Mouse (Mus musculus) midbrain, embryonic 13.5 days (tissue): ENCODE measurements at regions not wholly inside any gene's neighbourhood (a gene's known extent, or its start where the extent isn't known, plus 50 kb on each side); places are given as distances from the start of the nearest gene placed in this dataset.

Experiments
- ATAC-seq: fragments of 200-750 bp; cut with Nextera tagmentation; 2 replicates; pipeline ENCODE4 v1.8.0; 2017; ENCODE audit warnings: mild to moderate bottlenecking, moderate TSS enrichment, moderate library complexity
- H3K27ac ChIP-seq: fragments of 300-500 bp; sonication (generic); 2 replicates; pipeline ENCODE4 v1.5.1; 2015; ENCODE audit warnings: inconsistent platforms, mild to moderate bottlenecking, moderate library complexity
- H3K27me3 ChIP-seq: fragments of 300-500 bp; sonication (generic); 2 replicates; pipeline ENCODE4 v1.6.1; 2015; ENCODE audit warnings: mild to moderate bottlenecking, inconsistent platforms
- H3K36me3 ChIP-seq: fragments of 300-500 bp; sonication (generic); 2 replicates; pipeline ENCODE4 v1.6.1; 2015; ENCODE audit warnings: mild to moderate bottlenecking, inconsistent platforms
- H3K4me1 ChIP-seq: fragments of 300-500 bp; sonication (generic); replicated peaks from 2 replicates; pipeline ENCODE4 v1.6.1; 2015; ENCODE audit warnings: inconsistent platforms
- H3K4me2 ChIP-seq: fragments of 300-500 bp; sonication (generic); replicated peaks from 2 replicates; pipeline ENCODE4 v1.6.1; 2015; ENCODE audit warnings: moderate library complexity, mild to moderate bottlenecking, inconsistent platforms
- H3K4me3 ChIP-seq: fragments of 300-500 bp; sonication (generic); replicated peaks from 2 replicates; pipeline ENCODE4 v1.5.1; 2015; ENCODE audit warnings: mild to moderate bottlenecking, inconsistent platforms
- H3K9ac ChIP-seq: fragments of 300-500 bp; sonication (generic); replicated peaks from 2 replicates; pipeline ENCODE4 v1.6.1; 2015; ENCODE audit warnings: mild to moderate bottlenecking, inconsistent platforms
- H3K9me3 ChIP-seq: fragments of 300-500 bp; sonication (generic); 2 replicates; pipeline ENCODE4 v1.6.1; 2016; ENCODE audit warnings: mild to moderate bottlenecking, inconsistent platforms
- WGBS: fragments of 180-500 bp; shearing (Covaris S2); methylation state at CpG from one replicate; pipeline ENCODE4 v1.1.7; 2015; 5-methylcytosine and 5-hydroxymethylcytosine counted together

DNA sequence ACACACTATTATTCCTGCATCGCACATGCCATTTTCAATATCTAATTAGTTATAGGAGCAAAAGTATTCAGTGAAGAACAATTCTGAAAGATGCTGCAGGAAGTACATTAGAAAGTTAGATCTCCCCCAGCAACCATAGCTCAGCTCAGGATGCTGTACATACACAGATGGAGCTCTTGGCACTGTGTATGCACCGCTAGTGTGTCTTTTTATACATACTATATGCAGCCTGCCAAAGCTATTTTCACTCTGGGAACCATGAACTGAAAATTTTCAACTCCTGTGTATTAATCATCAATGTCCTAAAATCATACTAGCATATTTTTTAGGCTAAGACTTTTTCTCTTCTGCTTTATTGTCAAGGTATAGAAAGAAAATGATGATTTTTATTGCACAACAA, 944.5 kb downstream of the Fam19a2 start:
- ATAC-seq: no peak
- H3K4me3 ChIP-seq: no peak overlapping the region
- H3K9me3 ChIP-seq: no peaks in the 10 kb centered on the region
- H3K27me3 ChIP-seq: no peaks in the 10 kb centered on the region
- H3K27ac ChIP-seq: no peak overlapping the region
- H3K9ac ChIP-seq: no peak overlapping the region
- 95% methylated on average over 2 of the region's 2 CpGs for WGBS
- H3K36me3 ChIP-seq: no peaks in the 10 kb centered on the region
- H3K4me2 ChIP-seq: no peak overlapping the region
- no peaks in the 10 kb centered on the region for H3K4me1 ChIP-seq

DNA sequence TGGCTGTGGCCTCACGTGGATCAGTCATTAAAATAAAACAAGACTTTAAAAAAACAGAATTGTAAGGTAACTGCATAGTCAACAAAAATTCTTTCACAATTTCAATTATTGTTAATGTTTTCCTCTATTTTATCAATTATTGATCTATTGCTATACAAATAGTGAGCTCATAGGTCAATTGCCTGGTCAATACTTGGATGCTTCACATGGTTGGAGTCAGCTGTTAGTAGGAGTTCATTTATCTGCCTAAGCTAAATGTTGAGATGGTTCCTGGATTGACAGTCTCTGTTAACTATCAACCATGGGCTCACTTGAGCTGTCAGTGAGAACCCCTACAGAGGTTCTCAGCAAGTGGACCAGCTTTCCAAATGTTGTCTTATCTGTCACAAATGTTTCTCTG, 955.7 kb downstream of the Fam19a2 start:
- Histone ChIP-seq H3K36me3 (no peaks in the 10 kb centered on the region), H3K4me2 (no peak overlapping the region), H3K9ac (no peak overlapping the region), H3K4me1 (no peaks in the 10 kb centered on the region), H3K4me3 (no peak overlapping the region), H3K27ac (no peak overlapping the region), H3K27me3 (no peaks in the 10 kb centered on the region), H3K9me3 (no peaks in the 10 kb centered on the region)
- no peak for ATAC-seq
- 90% methylated on average over 1 of the region's 1 CpGs for WGBS

DNA sequence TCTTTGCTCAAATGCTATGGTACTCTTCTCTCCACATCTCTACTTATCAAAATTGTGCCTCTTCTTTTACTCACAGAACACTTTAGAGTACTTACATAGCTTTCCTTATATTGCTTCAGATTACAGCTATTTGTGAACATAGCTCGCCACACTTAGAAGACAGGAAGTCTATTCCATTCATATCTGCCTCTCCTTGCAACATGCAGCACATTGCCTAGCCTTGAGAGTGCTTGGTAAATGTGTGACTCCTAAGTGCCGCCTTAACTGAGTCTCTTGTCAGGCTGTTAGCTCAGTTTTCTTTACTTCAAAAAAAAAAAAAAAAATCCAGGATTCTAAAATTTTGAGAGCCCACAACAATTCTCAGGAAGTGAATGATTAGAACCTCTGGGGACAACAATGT, 958.3 kb downstream of the Fam19a2 start:
- H3K4me1 ChIP-seq: no peaks in the 10 kb centered on the region

DNA sequence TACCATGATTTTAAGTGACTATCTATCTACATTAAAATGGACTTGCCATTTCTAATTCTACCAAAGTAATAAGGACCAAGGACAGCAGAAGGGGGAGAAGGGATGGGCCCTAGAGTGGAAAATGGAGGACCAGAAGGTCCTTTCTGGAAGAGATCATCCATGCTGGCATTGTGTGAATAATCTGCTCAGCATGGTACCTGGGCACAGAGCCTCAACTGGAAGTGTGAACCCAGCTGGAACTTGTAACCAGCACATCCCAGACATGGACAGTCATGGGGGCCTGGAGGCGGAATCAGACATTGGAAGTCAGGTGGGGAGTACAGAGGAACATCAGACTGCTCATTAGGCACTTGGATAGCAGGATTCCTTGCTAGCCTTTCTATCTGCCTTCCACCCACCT, 963.3 kb downstream of the Fam19a2 start:
- no peaks in the 10 kb centered on the region for H3K36me3 ChIP-seq
- no peak overlapping the region for H3K4me3 ChIP-seq
- no peaks in the 10 kb centered on the region for H3K27me3 ChIP-seq
- WGBS: 93% methylated on average over 1 of the region's 1 CpGs
- H3K4me1 ChIP-seq: no peaks in the 10 kb centered on the region
- no peak overlapping the region for H3K9ac ChIP-seq
- no peak overlapping the region for H3K4me2 ChIP-seq
- no peaks in the 10 kb centered on the region for H3K9me3 ChIP-seq
- no peak for ATAC-seq
- H3K27ac ChIP-seq: no peak overlapping the region

More for the DNA sequence above, 958.3 kb downstream of the Fam19a2 start:
- no peak overlapping the region for H3K4me3 ChIP-seq
- H3K9me3 ChIP-seq: no peaks in the 10 kb centered on the region
- H3K27me3 ChIP-seq: no peaks in the 10 kb centered on the region
- H3K36me3 ChIP-seq: no peaks in the 10 kb centered on the region
- H3K27ac ChIP-seq: no peak overlapping the region
- ATAC-seq: no peak
- no peak overlapping the region for H3K4me2 ChIP-seq
- 73% methylated on average over 2 of the region's 2 CpGs for WGBS
- no peak overlapping the region for H3K9ac ChIP-seq

DNA sequence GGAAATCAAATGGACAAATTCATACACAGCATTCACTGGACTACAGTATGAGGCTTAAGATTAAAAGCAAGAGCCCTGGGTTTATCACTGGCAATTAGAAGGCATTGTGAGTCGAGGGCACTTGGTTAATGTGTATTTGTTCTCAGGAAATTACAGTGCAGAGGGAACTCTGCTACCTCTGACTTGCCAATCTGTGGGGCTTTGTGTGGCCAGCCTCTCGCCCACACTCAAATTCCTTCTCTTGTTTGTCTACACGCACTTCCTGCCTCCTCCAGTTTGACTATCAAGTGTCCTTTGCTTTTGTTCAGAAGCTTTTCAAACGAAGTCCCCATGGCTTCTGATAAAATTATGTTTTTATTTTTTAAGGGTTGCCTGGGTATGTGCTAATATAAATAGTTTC, 985.6 kb downstream of the Fam19a2 start:
- ATAC-seq: no peak
- Histone ChIP-seq H3K9ac (no peak overlapping the region), H3K27me3 (no peaks in the 10 kb centered on the region), H3K4me1 (no peaks in the 10 kb centered on the region), H3K36me3 (no peaks in the 10 kb centered on the region), H3K4me3 (no peak overlapping the region), H3K9me3 (no peaks in the 10 kb centered on the region), H3K4me2 (no peak overlapping the region), H3K27ac (no peak overlapping the region)
- WGBS: 42% methylated on average over 4 of the region's 4 CpGs

DNA sequence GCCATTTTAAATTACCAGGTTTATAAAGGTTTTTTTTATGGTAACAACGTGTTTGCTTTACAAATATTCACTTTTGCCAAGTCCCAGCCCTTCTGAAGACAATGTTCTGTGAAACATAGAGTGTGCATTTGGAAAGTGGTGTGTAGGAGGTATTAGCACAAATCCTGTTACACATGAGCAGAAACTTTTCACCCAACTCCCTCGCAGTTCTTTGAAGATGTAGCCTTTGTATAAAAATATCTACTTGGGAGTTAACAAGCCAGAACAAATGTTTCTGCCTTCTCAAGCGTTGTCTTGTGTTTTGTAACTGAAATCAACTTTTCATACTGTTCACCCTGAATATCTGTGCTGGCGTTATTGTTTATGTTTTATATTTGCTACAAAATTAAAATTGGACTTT, 986.2 kb downstream of the Fam19a2 start:
- Histone ChIP-seq H3K4me3 (no peak overlapping the region), H3K9me3 (no peaks in the 10 kb centered on the region), H3K27me3 (no peaks in the 10 kb centered on the region), H3K4me2 (no peak overlapping the region), H3K9ac (no peak overlapping the region), H3K36me3 (no peaks in the 10 kb centered on the region), H3K27ac (no peak overlapping the region), H3K4me1 (no peaks in the 10 kb centered on the region)
- ATAC-seq: no peak
- WGBS: 45% methylated on average over 4 of the region's 4 CpGs

DNA sequence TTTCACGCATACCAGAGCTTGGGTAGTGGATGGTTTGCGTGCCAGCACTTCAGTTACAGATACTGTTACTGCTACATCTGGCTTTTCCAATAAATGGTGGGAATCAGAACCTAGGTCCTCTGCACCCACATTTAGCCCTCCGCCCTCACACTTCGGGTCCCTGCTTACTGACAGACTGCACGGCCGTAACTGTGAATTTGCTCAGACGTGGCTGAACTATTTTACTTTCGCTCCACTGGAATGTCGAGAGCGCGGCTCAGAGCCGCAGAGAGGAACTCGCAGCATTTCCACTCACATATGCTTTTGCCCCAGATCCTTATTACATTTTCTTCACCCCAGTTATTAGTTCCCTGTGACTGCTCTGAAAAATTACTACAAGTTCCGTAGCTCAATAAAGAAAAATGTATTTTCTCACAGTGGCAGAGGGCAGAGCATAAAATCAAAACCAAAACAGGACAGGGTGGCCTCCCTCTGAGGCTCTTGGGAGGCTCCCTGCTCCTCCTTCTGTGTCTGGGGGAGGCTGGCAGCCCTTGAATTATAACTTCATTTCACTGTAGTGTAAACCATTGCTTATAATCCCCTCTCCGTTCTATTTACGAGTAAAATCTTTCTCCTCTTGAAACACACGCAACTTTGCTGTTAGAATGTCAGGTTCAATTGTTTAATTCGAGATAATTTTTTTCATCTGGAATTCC, 1024.7 kb downstream of the Fam19a2 start:
- H3K4me3 ChIP-seq: no peak overlapping the region
- no peak for ATAC-seq
- WGBS: 82% methylated on average over 18 of the region's 18 CpGs

DNA sequence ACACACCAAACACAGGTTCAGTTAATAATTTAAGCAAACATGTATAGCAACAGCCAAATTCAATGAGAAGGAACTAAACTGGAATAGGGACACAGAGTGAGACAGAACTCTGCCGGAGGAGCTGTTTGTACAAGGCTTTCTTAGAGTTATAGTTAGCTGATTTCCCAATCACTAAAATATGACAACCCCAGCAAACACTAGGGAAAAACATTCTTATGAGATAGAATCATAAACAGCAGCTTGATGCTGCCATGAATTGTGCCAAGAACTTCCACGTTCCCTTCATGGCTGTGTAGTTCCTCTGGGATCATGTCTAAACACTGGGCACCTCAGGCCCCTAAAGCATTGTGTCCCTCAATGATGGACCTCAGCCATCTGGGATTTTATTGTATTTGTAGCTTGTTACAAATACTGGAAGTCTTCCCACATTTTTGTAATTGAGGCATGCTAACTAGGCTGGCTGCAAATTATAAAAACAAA, 1033.4 kb downstream of the Fam19a2 start:
- no peak overlapping the region for H3K4me2 ChIP-seq
- no peaks in the 10 kb centered on the region for H3K9me3 ChIP-seq
- no peaks in the 10 kb centered on the region for H3K36me3 ChIP-seq
- H3K27ac ChIP-seq: no peak overlapping the region
- H3K27me3 ChIP-seq: no peaks in the 10 kb centered on the region
- no peak overlapping the region for H3K9ac ChIP-seq
- no peak overlapping the region for H3K4me3 ChIP-seq
- H3K4me1 ChIP-seq: no peaks in the 10 kb centered on the region
- WGBS: 93% methylated on average over 2 of the region's 2 CpGs
- ATAC-seq: no peak

More for the DNA sequence above, 1024.7 kb downstream of the Fam19a2 start:
- Histone ChIP-seq H3K36me3 (no peaks in the 10 kb centered on the region), H3K4me1 (no peaks in the 10 kb centered on the region), H3K4me2 (no peak overlapping the region), H3K27ac (no peak overlapping the region), H3K9ac (no peak overlapping the region), H3K9me3 (no peaks in the 10 kb centered on the region), H3K27me3 (no peaks in the 10 kb centered on the region)

DNA sequence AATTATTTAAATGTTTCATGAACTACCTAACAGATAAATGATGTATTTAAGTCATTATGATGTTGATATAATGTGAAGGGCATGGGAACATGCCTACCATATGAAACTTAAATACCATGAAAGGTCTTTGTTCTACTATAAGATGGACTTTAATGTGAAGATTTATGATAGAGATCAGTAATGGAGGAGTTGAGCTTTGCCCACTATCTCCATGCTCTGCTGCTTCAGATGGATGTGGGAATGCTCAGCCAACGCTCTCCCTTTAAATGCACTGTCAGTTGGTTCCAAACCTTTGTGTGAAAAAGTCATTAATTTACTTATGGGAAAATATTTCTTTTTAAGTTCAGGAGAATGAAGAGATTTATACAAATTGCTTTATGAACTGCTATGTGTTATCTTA, 1040.9 kb downstream of the Fam19a2 start:
- Histone ChIP-seq H3K4me2 (no peak overlapping the region), H3K4me1 (no peaks in the 10 kb centered on the region), H3K9me3 (no peaks in the 10 kb centered on the region), H3K9ac (no peak overlapping the region), H3K27me3 (no peaks in the 10 kb centered on the region), H3K27ac (no peak overlapping the region), H3K4me3 (no peak overlapping the region), H3K36me3 (no peaks in the 10 kb centered on the region)
- ATAC-seq: no peak
- 84% methylated on average over 1 of the region's 1 CpGs for WGBS

DNA sequence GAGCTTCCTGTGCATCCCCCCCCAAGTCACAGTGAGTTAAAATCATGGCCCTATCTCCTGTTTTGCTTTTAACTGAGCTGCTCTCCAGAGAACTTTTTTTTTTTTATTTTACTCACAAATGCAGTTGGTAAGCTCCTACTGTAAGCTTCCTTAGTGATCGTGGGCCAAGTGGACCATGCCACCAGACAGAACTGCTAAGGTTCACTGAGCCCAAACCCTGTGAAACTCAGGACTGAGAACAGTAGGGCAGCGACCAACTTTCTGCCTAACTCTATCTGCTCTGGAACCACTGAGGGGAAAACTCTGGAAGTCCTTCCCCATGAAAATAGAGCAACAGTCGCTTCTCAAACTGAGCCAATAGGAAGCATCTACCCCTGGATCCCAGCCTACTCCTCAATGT, 1041.8 kb downstream of the Fam19a2 start:
- Histone ChIP-seq H3K9ac (no peak overlapping the region), H3K27ac (no peak overlapping the region), H3K4me3 (no peak overlapping the region), H3K4me1 (no peaks in the 10 kb centered on the region), H3K9me3 (no peaks in the 10 kb centered on the region), H3K27me3 (no peaks in the 10 kb centered on the region), H3K4me2 (no peak overlapping the region), H3K36me3 (no peaks in the 10 kb centered on the region)
- 91% methylated on average over 3 of the region's 3 CpGs for WGBS
- ATAC-seq: no peak

DNA sequence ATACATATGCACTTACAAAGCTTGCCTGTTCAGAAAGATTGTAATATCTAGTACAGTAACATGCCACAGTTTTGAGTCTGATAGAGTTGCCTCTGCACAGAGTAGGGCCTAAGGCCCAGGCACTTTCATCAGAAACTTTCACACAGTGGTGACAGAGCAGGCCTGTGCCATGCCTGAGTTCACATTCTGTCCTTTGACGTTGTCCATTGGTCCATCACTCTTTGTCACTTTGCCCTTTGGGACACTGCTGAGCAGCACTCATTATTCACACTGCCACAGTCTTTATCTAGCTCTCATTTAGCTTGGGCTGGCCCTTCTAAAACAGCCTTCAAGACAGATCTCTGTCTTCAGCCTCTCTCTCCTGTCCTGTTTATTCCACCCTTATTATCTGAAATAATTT, 1055.0 kb downstream of the Fam19a2 start:
- H3K27ac ChIP-seq: no peak overlapping the region
- no peak overlapping the region for H3K9ac ChIP-seq
- no peak overlapping the region for H3K4me2 ChIP-seq
- no peak for ATAC-seq
- H3K27me3 ChIP-seq: no peaks in the 10 kb centered on the region
- H3K9me3 ChIP-seq: no peaks in the 10 kb centered on the region
- 10% methylated on average over 1 of the region's 1 CpGs for WGBS
- no peaks in the 10 kb centered on the region for H3K4me1 ChIP-seq
- no peak overlapping the region for H3K4me3 ChIP-seq
- H3K36me3 ChIP-seq: no peaks in the 10 kb centered on the region

DNA sequence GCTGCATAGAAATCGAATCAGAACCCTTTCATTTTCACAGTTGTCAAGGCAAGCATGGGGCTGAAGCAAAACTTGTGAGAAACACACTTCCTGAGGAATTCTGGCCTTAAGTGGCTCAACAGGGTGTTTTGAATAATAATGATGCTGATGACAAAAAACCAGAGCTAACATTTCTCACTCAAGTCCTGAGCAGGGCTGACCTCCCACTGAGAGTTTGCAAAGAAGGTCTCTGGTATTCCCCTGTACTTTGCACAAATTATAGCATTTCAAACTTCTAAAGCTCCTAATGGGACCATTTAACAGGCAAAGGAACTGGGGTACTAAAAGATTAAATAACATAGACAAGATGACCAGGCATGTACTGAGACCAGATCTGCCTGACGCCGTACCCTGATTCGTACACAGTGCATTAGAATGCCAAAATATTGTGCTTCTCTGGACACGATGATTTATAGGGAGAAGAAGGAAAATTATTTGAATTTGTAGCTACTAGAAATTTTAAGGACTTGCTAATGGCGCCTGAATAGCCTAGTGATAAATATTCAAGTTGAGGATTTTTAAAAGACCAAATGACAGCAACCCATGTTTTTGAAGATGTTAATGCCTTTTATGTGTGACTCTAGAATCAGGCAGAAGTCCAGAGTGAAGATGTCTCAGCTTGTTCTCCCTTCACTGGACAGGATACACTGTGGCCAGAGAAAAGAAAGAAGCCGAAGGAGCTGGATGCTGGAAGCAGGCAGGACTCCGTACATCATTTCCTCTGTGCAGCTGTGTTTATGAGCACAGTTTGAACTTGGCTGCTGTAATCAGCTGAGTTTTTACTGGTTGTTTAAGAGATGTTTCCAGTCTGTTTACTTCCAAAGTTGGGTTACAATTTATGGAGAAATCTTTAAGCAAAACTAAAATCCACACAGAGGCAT, 1056.7 kb downstream of the Fam19a2 start:
- no peak overlapping the region for H3K4me2 ChIP-seq
- H3K9me3 ChIP-seq: no peaks in the 10 kb centered on the region
- H3K27ac ChIP-seq: no peak overlapping the region
- no peak for ATAC-seq
- no peaks in the 10 kb centered on the region for H3K27me3 ChIP-seq
- H3K36me3 ChIP-seq: no peaks in the 10 kb centered on the region
- no peaks in the 10 kb centered on the region for H3K4me1 ChIP-seq
- 64% methylated on average over 8 of the region's 8 CpGs for WGBS
- H3K9ac ChIP-seq: no peak overlapping the region
- no peak overlapping the region for H3K4me3 ChIP-seq
